Comparison of ENCODE assay signal across 8 mouse cellular contexts in genomic region chr19:57112816-57113406, GRCm38 (mm10).
DNase-seq lines count a peak whose midpoint lies in the region; ATAC-seq and TF ChIP-seq lines count a peak whose summit lies in the region.

No protein-coding gene starts in this region.

- H3K9me3 ChIP-seq in stomach, embryonic 15.5 days = no peaks in the 10 kb centered on the region

- no peak overlapping the region for H3K4me2 ChIP-seq in stomach, embryonic 15.5 days

- 0 out of 2 replicates have a peak, but pooled peaks have one; percentile 24 for ATAC-seq in stomach, embryonic 15.5 days (ENCODE audit: insufficient read depth, low FRiP score, low read depth)

- no peak overlapping the region for H3K9ac ChIP-seq in liver, adult 2 months (ENCODE audit: low read depth, low read length)
- H3K9ac ChIP-seq in stomach, embryonic 15.5 days = no peak overlapping the region

- no peaks in the 10 kb centered on the region for H3K27me3 ChIP-seq in liver, adult 2 months (ENCODE audit: control insufficient read depth, insufficient read depth, low read length)
- no peaks in the 10 kb centered on the region for H3K27me3 ChIP-seq in stomach, embryonic 15.5 days (replicated peaks)

- H3K4me1 ChIP-seq in liver, adult 2 months (ENCODE audit: control insufficient read depth, insufficient read depth, low read length) = no peaks in the 10 kb centered on the region
- H3K4me1 ChIP-seq in stomach, embryonic 15.5 days = peaks cover 42% of the 10 kb centered on the region

- H3K36me3 ChIP-seq in liver, adult 2 months (ENCODE audit: control insufficient read depth, insufficient read depth, low read length) = no peaks in the 10 kb centered on the region
- no peaks in the 10 kb centered on the region for H3K36me3 ChIP-seq in stomach, embryonic 15.5 days

- no peaks in the 10 kb centered on the region for H3K79me2 ChIP-seq in liver, adult 2 months (ENCODE audit: control insufficient read depth, insufficient read depth, low read length)

- WGBS in liver, adult 2 months = 8% methylated on average over 9 of the region's 9 CpGs
- WGBS in stomach, embryonic 15.5 days = 17% methylated on average over 9 of the region's 9 CpGs

- no peak overlapping the region for H3K4me3 ChIP-seq in liver, adult 2 months (ENCODE audit: insufficient read depth, low read depth, low read length)
- H3K4me3 ChIP-seq in stomach, embryonic 15.5 days (replicated peaks) = no peak overlapping the region

- TF ChIP-seq CTCF in liver, adult 2 months (IDR thresholded peaks at IDR 0.05; ENCODE audit: low read depth, low read length) = no peak

- peak; percentile 79 for DNase-seq in liver, adult 2 months (ENCODE audit: extremely low read depth, low read depth, low spot score)
- no peak for DNase-seq in liver
- peak; percentile 38 for DNase-seq in adrenal gland, postnatal 10 days
- peak; percentile 44 to 61 for DNase-seq in cerebellum, postnatal 36 days
- DNase-seq in induced T-regulatory cell, adult 2 months (ENCODE audit: low read depth) = peak; percentile 85
- no peak for DNase-seq in kidney, postnatal 36 days
- no peak for DNase-seq in kidney, postnatal 4 days

- no peak for TF ChIP-seq POLR2A in liver, adult 2 months (IDR thresholded peaks at IDR 0.05; ENCODE audit: extremely low read depth, insufficient read depth, low read length)

- H3K27ac ChIP-seq in liver, adult 2 months (replicated peaks; ENCODE audit: insufficient read depth, low read depth, low read length) = peak overlapping the region; percentile 26; the same call in 1 of the 2 replicates
- peak overlapping the region; percentile 65; the same call in 1 of the 2 replicates for H3K27ac ChIP-seq in stomach, embryonic 15.5 days

Comparison
In these comparisons a context has a peak if more than half of its experiments do, and no peak if none do; other contexts are left out.
1. DNase-seq: peak in liver, adult 2 months (single experiment), adrenal gland, postnatal 10 days (single experiment), cerebellum, postnatal 36 days (2 of 2) and induced T-regulatory cell, adult 2 months (single experiment); none in liver (single experiment), kidney, postnatal 36 days (0 of 2) and kidney, postnatal 4 days (0 of 2).